Mouse (Mus musculus): ENCODE data around the gene Btd. TPM values are rescaled to one million over a fixed set of nuclear protein-coding genes. Genes with fewer than 3 reads are reported as not detected.

The Btd gene
- total and polyA plus RNA-seq, 2 experiments: 42.3 to 103 TPM

DNA sequence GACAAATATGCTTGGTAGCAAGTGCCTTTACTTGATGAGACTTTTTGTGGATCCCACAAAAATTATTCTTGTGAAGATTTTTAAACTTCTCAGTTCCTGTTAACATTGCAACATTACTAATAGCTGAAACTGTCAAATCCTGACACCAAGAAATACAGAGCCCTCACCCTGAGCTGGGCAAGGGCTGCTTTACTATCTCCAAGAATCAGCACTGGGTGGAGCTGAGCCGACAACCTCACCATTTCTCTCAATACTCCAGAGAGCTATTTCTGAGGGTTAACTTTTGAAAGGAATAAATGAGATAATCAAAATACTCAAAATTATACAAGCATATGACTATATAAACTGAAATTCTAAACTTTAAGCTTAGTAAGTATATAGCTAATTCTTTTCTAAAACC lies 68.5 kb downstream of the Btd start:
- no peak overlapping the region for H3K27ac ChIP-seq (replicated peaks; ENCODE audit: insufficient read depth, low read depth, low read length)
- TF ChIP-seq CTCF (IDR thresholded peaks at IDR 0.05; ENCODE audit: low read depth, low read length): no peak
- no peak for TF ChIP-seq POLR2A (IDR thresholded peaks at IDR 0.05; ENCODE audit: extremely low read depth, insufficient read depth, low read length)
- no peak overlapping the region for H3K9ac ChIP-seq (ENCODE audit: low read depth, low read length)
- no peak for DNase-seq (ENCODE audit: extremely low read depth, low read depth, low spot score)
- H3K36me3 ChIP-seq (ENCODE audit: control insufficient read depth, insufficient read depth, low read length): peaks cover 43% of the 10 kb centered on the region
- H3K79me2 ChIP-seq (ENCODE audit: control insufficient read depth, insufficient read depth, low read length): no peaks in the 10 kb centered on the region
- no peaks in the 10 kb centered on the region for H3K27me3 ChIP-seq (ENCODE audit: control insufficient read depth, insufficient read depth, low read length)
- H3K4me3 ChIP-seq (ENCODE audit: insufficient read depth, low read depth, low read length): no peak overlapping the region
- H3K4me1 ChIP-seq (ENCODE audit: control insufficient read depth, insufficient read depth, low read length): no peaks in the 10 kb centered on the region
- WGBS: 91% methylated on average over 1 of the region's 1 CpGs

DNA sequence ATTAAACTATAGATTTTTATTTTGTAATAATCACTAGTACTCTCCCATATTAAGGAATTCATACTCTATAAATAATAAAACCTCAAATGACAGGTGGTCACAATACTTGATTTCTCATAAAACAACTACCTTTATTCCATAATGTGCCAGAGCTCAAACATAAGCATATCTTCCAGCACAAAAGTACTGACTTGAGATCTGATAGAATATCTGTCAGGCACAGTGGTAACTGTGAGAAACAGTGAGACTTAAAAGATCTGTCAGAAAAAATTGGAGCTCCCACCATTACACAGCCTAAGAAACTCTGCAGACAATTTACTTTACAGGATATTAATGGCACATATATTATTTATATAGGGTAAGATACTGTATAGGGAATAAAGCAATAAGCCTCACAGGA lies 74.8 kb downstream of the Btd start:
- no peak overlapping the region for H3K4me3 ChIP-seq (ENCODE audit: insufficient read depth, low read depth, low read length)
- no peak overlapping the region for H3K27ac ChIP-seq (replicated peaks; ENCODE audit: insufficient read depth, low read depth, low read length)
- H3K36me3 ChIP-seq (ENCODE audit: control insufficient read depth, insufficient read depth, low read length): peaks cover 47% of the 10 kb centered on the region
- no peak overlapping the region for H3K9ac ChIP-seq (ENCODE audit: low read depth, low read length)
- TF ChIP-seq CTCF (IDR thresholded peaks at IDR 0.05; ENCODE audit: low read depth, low read length) (no peak), POLR2A (IDR thresholded peaks at IDR 0.05; ENCODE audit: extremely low read depth, insufficient read depth, low read length) (no peak)
- no peaks in the 10 kb centered on the region for H3K4me1 ChIP-seq (ENCODE audit: control insufficient read depth, insufficient read depth, low read length)
- H3K79me2 ChIP-seq (ENCODE audit: control insufficient read depth, insufficient read depth, low read length): no peaks in the 10 kb centered on the region
- DNase-seq (ENCODE audit: extremely low read depth, low read depth, low spot score): no peak
- no peaks in the 10 kb centered on the region for H3K27me3 ChIP-seq (ENCODE audit: control insufficient read depth, insufficient read depth, low read length)

DNA sequence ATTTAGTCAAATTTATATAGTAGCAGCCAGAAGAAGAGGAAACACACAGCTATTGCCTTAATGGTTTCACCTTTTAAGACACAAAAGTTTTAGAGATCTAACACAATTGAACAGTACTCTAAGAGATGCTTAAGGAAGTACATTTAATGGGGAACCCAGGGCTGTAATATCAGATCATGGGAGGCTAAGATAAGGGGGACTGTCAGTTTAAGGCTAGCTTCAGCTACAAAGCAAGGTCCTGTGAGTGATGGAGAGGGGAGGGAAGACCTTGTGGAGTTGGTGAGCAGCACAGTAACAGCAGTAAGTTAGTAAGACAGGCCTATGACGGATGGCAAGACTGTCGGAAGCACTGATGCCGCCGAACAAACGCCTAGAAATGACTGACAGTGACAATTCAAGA lies 76.5 kb downstream of the Btd start:
- DNase-seq (ENCODE audit: extremely low read depth, low read depth, low spot score): no peak
- TF ChIP-seq CTCF (IDR thresholded peaks at IDR 0.05; ENCODE audit: low read depth, low read length) (no peak), POLR2A (IDR thresholded peaks at IDR 0.05; ENCODE audit: extremely low read depth, insufficient read depth, low read length) (no peak)
- H3K9ac ChIP-seq (ENCODE audit: low read depth, low read length): no peak overlapping the region
- no peaks in the 10 kb centered on the region for H3K4me1 ChIP-seq (ENCODE audit: control insufficient read depth, insufficient read depth, low read length)
- H3K79me2 ChIP-seq (ENCODE audit: control insufficient read depth, insufficient read depth, low read length): no peaks in the 10 kb centered on the region
- no peak overlapping the region for H3K4me3 ChIP-seq (ENCODE audit: insufficient read depth, low read depth, low read length)
- no peak overlapping the region for H3K27ac ChIP-seq (replicated peaks; ENCODE audit: insufficient read depth, low read depth, low read length)
- 94% methylated on average over 5 of the region's 5 CpGs for WGBS
- no peaks in the 10 kb centered on the region for H3K27me3 ChIP-seq (ENCODE audit: control insufficient read depth, insufficient read depth, low read length)
- H3K36me3 ChIP-seq (ENCODE audit: control insufficient read depth, insufficient read depth, low read length): peaks cover 46% of the 10 kb centered on the region

Other genes starting within 250 kb of the Btd start
- gene Sh3bp5, start 204.9 kb upstream of the Btd start, total RNA-seq (2014; rRNA removed): 37.1 and 37.7 TPM in 2 replicates
- 22.6 and 26.1 TPM in 2 replicates for gene Sh3bp5, start 204.9 kb upstream of the Btd start, polyA plus RNA-seq (2012; rRNA removed)
- 10.8 and 14.6 TPM in 2 replicates for gene Eaf1, start 146.6 kb upstream of the Btd start, total RNA-seq (2014; rRNA removed)
- 24.1 and 24.4 TPM in 2 replicates for gene Eaf1, start 146.6 kb upstream of the Btd start, polyA plus RNA-seq (2012; rRNA removed)
- gene Mettl6, start 146.0 kb upstream of the Btd start, total RNA-seq (2014; rRNA removed): 11.2 and 11.9 TPM in 2 replicates
- 2.6 and 5.4 TPM in 2 replicates for gene Mettl6, start 146.0 kb upstream of the Btd start, polyA plus RNA-seq (2012; rRNA removed)
- under 0.01 TPM in 1 of 2 replicates, not detected in the other for gene Colq, start 49.7 kb upstream of the Btd start, total RNA-seq (2014; rRNA removed)
- 0.06 and 0.09 TPM in 2 replicates for gene Colq, start 49.7 kb upstream of the Btd start, polyA plus RNA-seq (2012; rRNA removed)
- gene Gm49387, start 150 bp upstream of the Btd start, total RNA-seq (2014; rRNA removed): 0.81 TPM in 1 of 2 replicates, not detected in the other
- gene Gm49387, start 150 bp upstream of the Btd start, polyA plus RNA-seq (2012; rRNA removed): 2.6 and 10.0 TPM in 2 replicates
- gene Hacl1, start 258 bp downstream of the Btd start, total RNA-seq (2014; rRNA removed): 569 and 647 TPM in 2 replicates
- 592 and 631 TPM in 2 replicates for gene Hacl1, start 258 bp downstream of the Btd start, polyA plus RNA-seq (2012; rRNA removed)
- 23.1 and 27.7 TPM in 2 replicates for gene Ankrd28, start 189.6 kb downstream of the Btd start, total RNA-seq (2014; rRNA removed)
- 3.4 and 4.0 TPM in 2 replicates for gene Ankrd28, start 189.6 kb downstream of the Btd start, polyA plus RNA-seq (2012; rRNA removed)